Mouse (Mus musculus): Measurements from ENCODE around the gene Dyrk4.

- TF ChIP-seq POLR2A (IDR thresholded peaks at IDR 0.05; ENCODE audit: borderline replicate concordance, extremely low read depth, low read depth, low read length), result no peak
- TF ChIP-seq CTCF (IDR thresholded peaks at IDR 0.05; ENCODE audit: insufficient read depth, low read length), result no peak; the same call in 1 of the 2 replicates
Measured at GRCm38 (mm10) chr6:126948336-126948735, 26.7 kb upstream of the Dyrk4 start.

All from lung, adult 2 months (tissue).